Mouse (Mus musculus) MEL-GATA-1-ER (cell line): ENCODE results near the gene Serpinb1c.
"Not testable (repeated sequence)": the region's sequence is repeated elsewhere in the genome, so short reads cannot be mapped to it uniquely, and the experiment has no call there.

Experiments
- DNase-seq: peaks from one replicate; pipeline ENCODE4 v3.0.0-alpha.2; 2012; ENCODE audit warnings: low read depth; ENCODE audit errors: extremely low read depth

Gene Serpinb1c

DNA sequence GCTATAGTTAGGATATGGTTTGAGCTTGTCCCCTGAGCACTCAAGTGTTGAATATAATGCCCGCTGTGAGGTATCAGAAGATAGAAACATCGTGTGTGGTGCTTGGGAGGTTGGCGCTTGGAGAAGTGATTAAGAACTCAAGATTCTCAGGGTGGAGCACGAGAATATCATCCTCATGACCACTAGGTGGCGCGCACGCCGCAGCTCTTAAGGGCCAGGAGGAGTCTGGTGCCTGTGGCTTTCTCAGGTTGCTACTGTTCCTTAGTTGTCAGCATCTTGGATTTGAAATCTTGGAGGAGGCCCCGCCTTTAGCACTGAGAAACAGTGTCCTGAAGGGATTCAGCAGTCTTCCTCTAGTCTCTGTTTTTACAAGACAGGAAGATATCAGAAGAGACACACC is 31.5 kb downstream of the Serpinb1c start:
- DNase-seq: peak; percentile 28

DNA sequence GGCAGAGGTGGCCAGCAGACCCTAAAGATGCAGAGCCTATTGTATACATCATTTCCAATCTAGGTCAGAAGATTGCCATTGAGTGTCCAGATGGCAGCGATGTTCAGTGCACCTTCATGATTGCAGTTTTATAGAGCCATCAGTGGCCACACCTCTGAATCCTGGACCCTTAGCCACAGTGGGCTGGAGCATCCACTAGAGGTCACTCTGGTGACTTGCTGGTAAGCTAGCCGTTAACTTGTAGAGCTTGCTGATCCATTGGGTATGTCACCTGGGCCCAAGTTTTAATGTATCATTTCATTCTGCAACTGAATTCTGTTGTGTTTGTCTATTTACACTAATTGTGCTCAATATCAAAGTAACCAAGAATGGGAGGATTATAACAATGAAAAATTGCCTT is 32.4 kb downstream of the Serpinb1c start:
- DNase-seq: no peak

DNA sequence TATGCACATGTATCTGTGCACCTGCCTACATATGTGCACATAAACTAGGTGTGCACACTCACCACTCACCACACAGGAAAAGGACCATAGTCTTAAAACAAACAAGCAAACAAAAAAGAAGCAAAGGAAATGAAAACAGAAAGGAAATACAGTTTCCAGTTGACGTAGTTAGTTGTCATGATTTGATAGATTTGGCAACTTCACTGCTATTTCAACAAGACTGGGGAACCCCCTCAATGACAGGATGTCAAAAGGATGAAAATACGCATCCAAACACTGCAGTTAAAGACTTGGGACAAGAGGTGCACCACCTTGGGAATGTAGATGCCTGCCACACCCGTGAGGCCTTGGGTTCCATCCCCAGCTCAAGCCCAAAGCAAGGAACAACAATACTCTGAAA is 33.5 kb downstream of the Serpinb1c start:
- DNase-seq: not testable (repeated sequence)

DNA sequence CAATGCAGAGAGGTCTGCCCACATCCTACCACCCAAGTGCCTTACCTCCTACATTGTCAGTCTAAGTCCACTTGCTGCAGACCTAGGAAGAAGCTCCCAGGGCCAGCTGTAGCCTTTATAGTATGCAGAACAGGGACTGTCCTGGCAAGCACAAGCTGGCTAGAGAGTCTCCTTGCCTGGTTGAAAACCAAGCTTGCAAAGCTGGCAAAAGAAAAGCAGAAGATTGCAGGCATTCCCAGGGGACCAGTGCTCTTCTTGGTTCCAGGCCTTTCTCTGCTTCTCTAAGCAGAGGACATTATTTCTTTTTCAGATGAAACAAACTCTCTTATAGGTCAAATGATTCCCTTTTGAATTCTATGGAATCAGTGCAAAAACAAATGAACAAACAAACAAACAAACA is 34.6 kb downstream of the Serpinb1c start:
- DNase-seq: no peak

DNA sequence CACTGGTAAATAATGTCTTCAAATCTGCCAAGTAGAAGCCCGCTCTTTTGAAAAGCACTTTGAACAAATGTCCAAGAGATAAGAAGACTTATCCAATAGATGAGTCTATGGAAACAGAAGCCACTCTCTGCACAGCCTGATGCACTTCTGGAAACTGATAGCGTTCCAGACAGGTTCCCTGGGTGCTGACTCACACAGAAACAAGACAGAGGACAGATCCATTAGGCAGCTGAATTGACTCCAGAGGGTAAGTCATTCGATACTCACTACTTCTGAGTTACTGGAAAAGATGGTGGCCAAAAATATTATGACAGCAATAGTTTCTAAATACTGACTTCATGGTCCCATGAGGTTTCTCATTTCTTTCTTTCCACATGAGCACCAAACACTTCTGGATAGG is 37.2 kb downstream of the Serpinb1c start:
- DNase-seq: no peak

DNA sequence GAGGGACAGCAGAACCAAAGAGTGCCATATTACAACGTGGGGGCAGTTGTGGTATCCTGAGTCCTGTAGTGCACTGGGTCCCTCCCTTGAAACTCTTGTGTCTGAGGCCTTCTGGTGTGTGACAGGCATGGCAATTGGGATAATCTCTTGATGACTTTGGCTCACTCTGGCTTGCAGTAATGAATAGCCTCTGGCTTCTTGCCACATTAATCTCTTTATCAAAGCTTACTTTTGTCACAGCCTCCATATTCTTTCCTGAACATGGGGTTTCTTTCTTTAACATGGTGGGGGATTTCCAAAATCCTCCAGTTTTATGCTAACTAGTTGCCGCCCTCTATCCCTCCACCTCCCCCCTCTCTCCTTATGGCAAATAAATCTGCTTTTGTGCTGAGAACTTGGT is 44.9 kb downstream of the Serpinb1c start:
- no peak for DNase-seq

DNA sequence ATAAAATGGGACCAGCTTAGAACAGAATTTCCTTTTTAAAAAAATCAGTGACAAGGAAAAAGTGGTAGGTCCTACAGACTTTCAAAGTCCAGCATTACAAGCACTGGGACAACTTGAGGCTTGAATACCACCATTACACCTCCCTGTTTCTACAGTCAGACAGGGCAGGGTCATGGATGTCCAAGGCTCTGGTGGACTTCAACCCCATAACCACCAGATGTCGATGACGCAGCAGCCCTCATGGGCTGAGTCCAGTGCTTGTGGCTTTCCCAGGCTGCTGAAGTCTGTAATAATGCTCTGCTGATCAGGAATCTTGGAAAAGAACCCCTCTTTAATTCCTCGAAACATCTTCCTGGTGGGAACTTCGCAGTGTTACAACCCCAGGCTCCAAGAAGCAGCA is 45.5 kb downstream of the Serpinb1c start:
- no peak for DNase-seq

DNA sequence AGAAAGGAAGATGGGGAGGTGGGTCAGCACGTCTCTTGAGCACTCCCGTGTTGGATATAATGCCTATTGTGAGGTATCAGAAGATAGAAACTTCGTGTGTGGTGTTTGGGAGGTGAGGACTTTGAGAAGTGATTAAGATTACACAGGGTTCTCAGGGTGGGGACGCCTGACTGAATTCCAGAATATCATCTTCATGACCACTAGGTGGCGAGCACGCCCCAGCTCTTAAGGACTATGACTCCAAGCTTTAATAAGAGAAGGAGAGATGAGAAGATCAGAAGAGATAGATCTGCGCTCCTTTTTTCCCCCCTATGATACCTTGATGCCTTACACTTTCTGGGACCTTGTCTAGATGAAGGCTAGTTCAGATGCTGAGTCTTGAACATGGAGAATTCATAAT is 46.0 kb downstream of the Serpinb1c start:
- DNase-seq: peak; percentile 47

DNA sequence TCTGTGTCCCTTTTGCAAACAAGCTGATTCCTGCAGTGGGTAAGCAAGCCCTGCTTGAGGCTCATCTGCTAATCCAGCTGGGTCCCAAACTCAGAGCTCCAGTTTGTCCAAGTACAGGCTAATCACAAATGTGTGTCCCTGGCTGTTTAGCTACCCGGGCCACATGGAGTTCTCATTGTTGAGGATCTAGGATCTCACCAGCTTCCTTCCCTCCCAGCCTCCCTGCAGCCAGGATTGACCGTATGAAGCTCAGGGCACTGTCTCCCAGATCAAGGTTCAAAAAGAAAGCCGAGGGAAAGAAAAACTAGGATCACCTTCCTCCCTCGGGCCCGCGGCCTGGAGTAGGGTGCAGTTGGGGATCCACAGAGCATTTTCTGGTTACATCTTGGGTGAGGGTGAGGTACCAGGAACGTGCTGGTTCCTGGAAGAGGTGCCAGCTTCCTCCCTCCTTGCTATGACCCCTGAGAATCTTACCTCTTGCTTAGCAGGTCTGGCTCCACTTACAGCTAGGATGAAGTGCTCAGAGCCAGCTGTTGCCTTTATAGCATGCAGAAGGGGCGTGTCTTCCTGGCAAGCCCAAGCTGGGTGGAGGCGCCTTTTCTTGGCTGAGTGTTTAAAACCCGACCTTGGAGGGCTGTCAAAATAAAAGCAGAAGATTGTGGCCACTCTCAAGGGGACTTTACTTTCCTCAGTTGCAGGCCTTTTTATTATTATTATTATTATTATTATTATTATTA is 47.2 kb downstream of the Serpinb1c start, which contains the start of gene Serpinb1a:
Serpinb1a (minus strand) TSS at position 518 of the 737 bp plus-strand sequence.
- DNase-seq: peak; percentile 65

DNA sequence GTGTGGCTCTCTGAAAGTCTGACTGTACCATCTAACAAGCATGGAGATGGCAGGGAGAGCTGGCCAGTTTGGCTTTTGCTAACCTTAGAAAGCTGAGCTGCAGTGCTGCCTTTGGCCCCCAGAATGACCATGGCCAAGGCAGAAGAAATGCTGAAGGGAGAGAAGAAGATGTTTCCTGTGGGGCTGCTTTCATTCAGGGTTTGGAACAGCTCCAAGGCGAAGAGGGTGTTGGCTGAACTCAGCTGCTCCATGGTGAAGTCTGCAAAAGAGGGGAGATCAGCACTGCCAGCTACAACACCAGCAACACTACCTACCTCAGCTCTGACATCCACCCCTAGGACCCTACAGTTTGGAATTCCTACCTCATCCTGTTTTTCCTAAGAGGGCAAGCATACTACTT is 47.9 kb downstream of the Serpinb1c start:
- DNase-seq: peak; percentile 23

DNA sequence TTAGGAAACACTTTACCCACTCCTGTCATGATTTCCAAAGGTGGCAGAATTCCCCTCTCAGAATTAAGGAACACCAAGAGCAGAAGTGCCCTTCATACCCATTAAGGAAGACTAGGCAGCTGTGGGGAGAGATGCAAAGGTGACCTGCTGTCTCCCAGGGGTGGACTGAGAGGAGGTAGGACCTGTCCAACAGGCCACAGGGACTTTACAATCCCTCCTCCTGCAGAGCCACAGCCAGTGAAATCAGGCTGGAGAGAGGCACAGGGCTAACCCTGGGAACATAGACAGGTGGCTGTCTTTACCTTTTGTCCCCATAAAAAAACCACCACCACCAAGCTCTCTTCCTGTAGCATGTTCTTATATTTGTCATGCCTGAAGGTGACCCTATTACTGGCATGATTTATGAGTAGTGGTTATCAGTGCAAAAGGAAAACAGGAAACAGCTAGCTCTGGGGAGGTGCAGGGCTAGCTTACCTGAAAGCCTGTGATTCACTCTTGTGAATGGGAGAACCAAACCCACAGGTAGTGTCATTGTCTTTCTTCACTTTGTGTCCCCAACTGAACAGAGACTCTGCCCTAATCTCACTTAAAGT is 48.4 kb downstream of the Serpinb1c start:
- no peak for DNase-seq

DNA sequence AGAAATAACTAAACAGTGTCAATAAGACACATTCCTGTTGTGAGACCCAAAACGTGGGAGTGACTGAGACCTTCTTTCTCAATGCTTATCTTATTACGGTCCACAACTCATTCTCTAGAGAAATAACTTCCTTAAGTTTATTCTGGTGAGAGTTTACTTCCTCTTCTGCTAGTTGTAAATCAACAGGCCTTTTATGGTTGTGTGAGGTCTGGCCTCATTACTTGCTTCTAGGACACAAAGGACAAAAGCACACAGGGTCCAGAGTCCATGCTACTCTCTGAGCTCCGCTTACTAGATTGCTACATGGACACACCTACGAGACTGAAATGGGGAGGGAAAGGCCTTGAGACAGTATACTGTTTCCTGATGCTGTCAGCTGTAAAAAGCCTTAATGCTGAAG is 48.9 kb downstream of the Serpinb1c start:
- DNase-seq: peak; percentile 64

DNA sequence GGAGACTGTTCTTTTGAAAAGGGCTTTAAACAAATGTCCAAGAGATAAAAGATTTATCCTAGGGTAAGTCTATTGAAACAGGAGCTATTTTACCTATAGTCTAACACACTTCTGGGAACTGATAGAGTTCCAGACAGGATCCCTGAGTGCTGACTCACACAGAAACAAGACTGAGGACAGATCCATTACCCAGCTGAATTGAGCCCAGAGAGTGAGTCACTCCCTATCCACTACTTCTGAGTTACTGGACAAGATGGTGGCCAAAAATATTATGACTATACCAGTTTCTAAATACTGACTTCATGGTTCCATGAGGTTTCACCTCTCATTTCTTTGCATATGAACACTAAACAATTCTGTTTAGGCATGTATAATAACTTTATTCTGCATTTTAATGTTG is 51.8 kb downstream of the Serpinb1c start:
- no peak for DNase-seq

DNA sequence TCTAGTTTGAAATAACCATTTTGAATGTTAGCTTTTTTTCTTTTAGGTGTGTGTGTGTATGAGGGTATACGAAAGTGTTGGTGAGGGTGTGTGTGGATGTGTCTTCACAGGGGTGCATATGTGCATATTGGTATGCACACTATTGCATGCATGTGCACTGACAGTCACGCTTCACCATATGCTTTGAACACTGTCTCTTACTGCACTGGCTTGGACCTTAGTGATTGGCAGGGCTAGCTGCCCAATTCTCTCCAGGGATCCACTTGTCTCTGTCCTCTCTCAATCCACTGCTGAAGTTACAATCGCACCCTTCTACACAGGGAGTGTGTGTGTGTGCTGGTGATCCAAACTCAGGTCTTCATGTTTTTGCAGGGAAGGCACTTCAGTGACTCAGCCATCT is 56.7 kb downstream of the Serpinb1c start:
- DNase-seq: no peak

DNA sequence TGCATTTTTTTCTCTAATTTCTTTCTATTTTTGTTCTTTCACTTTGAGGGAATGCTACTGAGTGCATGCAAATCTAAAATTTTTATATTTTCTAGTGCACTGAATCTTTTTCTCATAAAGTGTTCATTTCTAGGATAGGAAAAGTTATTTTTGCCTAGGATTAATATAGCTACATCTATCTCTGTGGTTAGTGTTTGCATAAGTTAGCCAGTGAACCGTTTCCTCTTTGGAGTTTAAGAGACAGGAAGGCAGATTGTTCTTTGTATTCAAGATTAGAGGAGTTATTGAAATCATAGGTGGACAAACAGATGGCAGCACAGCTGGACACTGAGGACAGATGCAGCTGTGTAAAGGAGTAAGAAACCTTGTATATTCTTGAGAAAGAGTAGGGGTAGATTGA is 58.7 kb downstream of the Serpinb1c start:
- DNase-seq: no peak

DNA sequence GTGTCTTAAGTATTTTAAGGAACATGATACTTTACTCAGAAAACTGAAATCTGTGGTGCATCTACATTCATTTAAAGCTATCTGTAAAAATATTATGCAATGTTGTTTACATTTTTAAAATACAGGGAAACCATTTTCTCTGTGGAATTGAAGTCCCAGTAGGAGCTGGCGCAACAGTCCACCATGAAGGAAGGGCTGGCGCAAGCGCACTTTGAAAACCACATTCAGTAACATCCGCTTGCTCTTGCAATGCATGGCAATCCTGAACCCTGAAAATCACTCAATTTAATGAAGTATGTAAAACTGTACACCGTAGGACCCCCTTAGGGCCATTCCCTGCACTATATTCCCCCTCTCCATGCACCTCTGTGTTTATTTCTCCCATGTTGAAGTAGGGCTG is 63.5 kb downstream of the Serpinb1c start:
- DNase-seq: no peak

DNA sequence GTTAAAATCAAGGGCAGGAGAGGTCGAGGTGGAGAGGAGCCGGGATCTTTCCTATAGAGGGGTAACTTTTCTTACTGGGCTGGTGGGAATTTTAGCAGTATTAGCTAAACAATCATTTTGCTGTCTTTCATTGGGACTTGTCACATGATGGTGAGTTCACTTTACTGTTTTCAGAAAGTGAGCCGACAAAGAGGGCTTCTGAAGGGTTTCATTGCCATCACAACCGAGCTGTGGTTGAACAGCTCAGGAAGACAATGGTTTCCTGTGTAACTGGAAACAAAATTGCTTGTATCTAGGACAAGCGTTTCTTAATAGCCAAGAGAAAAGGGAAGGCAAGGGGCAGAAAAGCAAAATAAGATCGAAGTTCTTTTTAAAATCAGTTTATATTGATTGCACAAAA is 64.8 kb downstream of the Serpinb1c start:
- no peak for DNase-seq

DNA sequence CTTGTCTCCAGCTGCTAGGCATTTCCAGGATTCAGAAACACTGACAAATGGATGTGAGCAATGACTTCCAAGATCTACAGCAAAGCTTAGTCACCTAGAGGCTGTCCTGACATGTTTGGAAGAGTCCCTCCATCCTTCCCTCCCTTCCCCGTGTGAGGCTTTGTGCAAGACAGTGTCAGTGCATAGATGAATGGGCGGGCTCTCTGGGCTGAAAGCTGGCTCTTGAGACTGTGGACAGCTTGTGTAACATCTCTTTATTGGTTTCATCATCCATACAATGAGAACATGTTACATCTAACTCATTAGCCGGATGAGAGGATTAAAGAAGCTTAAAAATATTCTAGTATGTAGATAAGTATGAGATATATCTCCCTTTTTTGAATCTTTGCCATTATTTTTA is 65.2 kb downstream of the Serpinb1c start:
- DNase-seq: no peak

DNA sequence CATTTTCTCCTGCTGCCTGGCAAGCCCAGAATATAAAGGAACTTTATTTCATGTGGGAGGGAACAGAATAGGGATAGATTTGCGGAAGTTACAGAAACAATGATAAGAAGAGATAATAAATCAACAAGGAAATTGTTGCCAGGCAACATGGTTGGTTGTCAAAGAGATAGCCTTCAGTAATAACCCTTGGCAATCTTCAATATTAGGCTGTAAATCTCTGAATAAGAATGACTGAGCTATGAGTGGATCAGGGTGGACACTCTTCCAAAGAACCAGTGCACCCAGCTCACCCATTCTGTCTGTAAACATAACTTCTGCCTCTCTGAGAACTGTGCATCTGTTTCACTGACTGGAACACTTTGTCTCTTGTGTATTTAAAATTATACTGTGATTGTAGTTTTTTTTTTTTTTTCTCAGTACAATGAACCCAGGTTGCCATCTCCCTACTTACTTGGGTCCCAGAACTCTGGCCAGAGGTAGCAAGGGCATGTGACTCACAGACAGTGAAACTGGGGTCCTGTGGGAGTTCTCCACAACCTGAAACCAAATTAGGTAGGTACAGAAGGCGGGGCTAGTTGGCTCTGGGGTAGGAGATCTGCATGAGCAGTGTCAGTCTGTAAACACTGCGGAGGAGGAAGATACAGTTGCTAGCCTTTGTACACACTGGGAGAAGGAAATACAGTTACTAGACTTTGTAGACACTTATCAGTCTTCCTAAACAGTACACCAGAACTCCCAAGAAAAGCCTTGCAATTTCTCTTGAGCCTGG is 66.3 kb downstream of the Serpinb1c start:
- no peak for DNase-seq
